Mouse (Mus musculus): ENCODE data around the gene Trip11. TPM values are rescaled to one million over a fixed set of nuclear protein-coding genes. Genes with fewer than 3 reads are reported as not detected.

The Trip11 gene
- 8.3 and 9.0 TPM in 2 replicates for polyA plus RNA-seq (2012; rRNA removed)

DNA sequence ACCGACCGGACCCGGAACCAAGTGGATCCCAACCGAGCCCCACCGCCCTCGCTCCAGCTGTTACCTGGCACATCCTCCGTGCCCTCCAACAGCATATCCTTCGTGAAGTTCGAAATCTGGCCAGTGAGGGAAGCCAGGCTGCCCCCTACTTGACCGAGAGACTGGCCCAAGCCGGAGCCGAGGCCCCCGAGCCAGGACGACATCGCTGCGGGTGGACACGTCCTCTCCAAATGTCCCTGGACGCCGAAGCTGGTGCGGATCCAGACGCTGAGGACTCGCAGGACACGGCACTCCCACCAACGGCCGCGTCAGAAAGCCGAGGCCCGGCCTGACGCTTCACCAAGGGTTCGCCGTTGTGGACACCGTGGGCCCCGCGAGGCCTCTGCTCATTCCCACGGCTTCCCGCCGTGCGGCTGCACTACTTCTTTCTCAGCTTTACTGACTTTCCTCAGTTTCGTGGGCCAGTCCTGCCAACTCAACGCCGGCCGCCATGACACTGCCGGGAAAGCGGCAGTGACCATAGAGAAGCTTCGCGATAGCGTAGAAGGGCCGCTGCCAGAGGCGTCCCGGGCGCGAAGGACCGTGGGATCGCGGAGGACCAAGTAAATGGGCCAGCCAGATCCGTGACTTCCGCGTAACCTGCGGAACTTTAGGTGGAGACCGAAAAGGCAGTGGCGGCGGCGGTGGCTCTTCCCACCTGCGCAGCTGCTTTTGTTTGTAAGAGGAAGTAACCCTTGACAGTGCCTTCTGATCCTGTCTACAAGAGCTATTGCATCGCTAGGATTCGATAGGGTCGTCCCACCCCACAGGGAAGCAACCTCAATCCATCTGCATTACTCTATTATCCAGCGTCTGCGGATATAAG, at the start of gene Trip11:
Gene Trip11, minus strand, starts transcription at position 642 of the 865 bp plus-strand sequence.

DNA sequence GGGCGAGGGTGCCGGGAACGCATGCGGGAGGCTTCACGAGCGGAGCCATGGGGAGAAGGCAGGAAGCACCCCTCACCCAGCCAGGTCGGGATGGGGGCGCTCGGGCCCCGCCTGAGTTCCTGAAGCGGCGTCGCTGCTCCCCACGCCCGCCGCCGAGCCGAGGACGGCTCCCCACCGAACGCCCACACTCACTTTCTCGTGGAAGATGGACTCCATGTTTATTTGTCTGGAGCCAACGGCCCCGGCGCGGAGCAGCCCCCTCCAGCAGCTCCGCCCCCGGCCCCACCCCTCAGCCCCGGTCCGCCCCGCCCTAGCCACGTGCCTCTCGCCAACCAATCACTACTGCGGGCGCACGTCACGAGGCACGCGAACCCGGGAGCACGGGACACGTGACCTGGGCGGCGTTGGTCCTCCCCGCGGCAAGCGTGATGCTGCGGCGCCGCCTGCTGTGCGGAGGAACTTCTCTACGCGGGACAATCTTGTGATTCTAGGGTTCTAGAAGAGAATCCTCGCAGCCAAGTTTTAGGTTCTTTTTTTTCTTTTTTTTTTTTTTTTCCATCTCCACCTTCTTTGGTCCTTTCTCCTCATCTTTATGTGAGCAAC, 45.0 kb upstream of the Trip11 start, which contains the start of gene Atxn3:
Gene Atxn3, minus strand, starts transcription at position 305 of the 603 bp plus-strand sequence.

DNA sequence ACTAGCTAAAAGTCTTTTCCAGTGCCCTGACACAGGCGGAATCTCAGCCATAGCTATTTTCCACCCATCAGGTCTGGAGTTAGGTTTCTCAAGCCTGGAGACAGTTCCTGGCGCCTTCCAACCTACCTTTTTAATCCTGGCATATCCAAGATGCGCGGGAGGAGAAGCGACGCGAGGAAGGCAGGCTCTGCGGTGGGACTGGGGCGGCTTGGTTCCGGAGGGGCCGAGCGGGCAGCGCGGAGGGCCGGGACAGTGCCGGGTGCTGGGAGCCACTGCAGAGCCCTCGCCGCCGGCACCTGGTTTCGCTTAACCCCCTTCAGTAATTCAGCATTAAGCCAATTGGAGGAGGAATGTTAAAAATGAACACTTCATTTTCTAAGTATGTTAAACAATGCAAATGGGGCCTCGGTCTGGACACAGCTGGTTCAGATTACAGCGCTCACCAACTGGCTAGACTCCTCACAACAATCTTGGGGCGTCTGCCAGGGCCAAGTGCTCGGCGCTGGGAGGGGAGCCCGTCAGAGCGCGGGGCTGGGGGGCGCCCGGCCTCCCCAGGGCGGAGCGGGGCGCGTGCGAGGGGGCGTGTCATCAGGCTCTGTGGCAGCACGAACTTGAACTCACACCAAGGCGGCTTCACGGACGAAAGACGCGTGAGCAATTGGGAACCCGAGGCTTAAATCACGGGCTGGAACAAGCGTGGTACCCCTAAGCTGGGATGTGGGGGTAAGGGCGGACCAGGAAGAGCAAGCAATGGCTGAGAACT, 94.3 kb downstream of the Trip11 start, which contains the start of gene Fbln5:
Gene Fbln5, minus strand, starts transcription at position 448 of the 763 bp plus-strand sequence.

Other genes starting within 250 kb of the Trip11 start
- gene Tc2n, start 194.7 kb downstream of the Trip11 start, polyA plus RNA-seq (2012; rRNA removed): 0.11 and 0.24 TPM in 2 replicates
- gene Fbln5, start 94.2 kb downstream of the Trip11 start, polyA plus RNA-seq (2012; rRNA removed): 7.3 and 27.4 TPM in 2 replicates
- gene Atxn3, start 45.0 kb upstream of the Trip11 start, polyA plus RNA-seq (2012; rRNA removed): 14.2 and 16.0 TPM in 2 replicates
- 19.8 and 21.3 TPM in 2 replicates for gene Cpsf2, start 62.7 kb upstream of the Trip11 start, polyA plus RNA-seq (2012; rRNA removed)
- 1.7 and 1.8 TPM in 2 replicates for gene Slc24a4, start 215.5 kb upstream of the Trip11 start, polyA plus RNA-seq (2012; rRNA removed)